Mouse (Mus musculus) layer of hippocampus, postnatal 36 days (tissue): ENCODE measurements around the gene Senp5. TPM values are rescaled to one million over a fixed set of nuclear protein-coding genes. Genes with fewer than 3 reads are reported as not detected.
"Not testable (repeated sequence)": the region's sequence is repeated elsewhere in the genome, so short reads cannot be mapped to it uniquely, and the experiment has no call there.

Experiments used
- DNase-seq, 2 experiments: peaks; one replicate each; pipeline ENCODE4 v3.0.0; 2022
- total RNA-seq, 2 experiments: library from RNA; stranded (reverse); gene quantifications; 2 replicates each; pipeline ENCODE4 v1.2.3; 2021

Gene Senp5
- total RNA-seq = 10 to 100 TPM; 37.2 to 38.6 TPM

DNA sequence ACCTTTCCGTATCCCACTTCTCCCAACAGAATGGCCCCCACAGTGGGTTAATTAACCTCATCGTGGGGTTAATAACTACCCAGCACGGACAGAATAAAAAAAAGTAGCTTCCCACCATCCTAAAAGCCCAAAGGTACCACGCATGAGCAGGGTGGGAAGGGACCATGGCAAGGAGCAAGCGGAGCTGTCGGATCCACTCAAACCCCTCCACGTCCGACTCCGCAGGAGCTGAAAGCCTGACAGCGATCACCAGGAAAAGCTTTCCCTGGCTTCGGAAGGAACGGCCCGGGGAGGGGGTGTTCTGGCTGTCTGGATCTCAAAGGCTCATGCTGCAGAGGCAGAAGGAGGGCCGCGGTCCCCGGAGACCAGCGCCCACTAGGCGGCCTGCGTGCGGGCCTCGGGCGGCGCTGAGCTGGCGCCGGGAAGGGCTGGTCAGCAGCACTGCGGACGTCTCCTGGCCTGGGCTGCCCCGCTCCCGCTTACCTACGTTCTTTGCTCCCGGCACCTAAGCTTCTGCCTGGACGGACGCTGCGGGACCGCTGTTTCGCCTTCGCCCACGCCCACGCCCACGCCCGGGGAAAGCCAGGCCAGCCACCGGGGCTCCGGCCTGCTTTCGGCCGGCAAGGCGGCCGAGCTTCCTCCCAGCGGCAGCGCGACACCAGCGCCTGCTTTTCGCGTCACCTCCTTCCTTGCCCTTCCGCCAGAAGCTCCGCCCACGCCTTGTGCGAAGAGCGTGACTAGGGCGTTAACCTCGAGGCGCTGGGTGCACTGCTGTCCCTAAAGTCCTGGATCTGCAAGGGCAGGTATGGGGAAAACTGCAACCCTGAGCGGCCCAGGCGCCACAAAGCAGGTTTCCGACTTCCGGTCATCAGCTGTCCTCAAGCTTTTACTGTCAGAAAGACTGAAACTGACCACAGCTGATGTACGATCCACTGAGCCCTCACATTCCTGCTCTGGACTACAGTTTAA, at the start of gene Senp5:
TSS of gene Senp5 (minus strand) at position 779 of the 969 bp plus-strand sequence.
- DNase-seq = peak; percentile 88 to 91

DNA sequence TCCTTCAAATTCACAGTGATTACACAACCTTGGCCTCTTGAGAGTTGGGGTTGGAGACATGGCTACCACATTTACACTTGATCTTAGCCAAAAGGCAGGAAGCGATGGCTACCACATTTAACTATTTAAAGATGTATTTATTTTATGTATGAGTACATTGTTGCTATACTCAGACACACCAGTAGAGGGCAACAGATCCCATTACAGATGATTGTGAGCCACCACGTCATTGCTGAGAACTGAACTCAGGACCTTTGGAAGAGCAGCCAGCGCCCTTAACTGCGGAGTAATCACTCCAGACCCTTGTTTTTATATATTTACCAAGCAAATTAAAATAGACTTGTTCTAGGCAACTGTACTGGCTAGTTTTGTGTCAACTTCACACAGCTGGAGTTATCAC, 39.3 kb upstream of the Senp5 start:
- no peak for DNase-seq

DNA sequence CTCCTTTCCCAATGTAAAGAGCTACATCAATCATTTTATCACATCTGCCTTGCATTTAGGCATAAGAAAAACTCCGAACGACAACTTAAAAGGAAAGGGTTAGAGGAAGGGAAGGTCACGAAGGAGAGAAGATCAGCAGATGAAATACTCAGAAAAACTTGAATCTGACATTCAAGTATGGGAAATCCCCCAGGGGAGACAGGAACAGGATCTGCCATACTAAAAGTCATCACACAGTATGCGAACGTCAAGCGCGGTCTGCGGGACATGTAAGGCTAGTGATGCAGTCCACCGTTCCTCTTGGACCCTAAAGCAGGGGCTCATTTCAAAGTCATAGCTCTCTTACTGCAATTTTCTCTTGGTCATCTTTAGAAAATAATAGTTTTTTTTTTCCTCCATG, 16.6 kb upstream of the Senp5 start:
- DNase-seq = no peak

DNA sequence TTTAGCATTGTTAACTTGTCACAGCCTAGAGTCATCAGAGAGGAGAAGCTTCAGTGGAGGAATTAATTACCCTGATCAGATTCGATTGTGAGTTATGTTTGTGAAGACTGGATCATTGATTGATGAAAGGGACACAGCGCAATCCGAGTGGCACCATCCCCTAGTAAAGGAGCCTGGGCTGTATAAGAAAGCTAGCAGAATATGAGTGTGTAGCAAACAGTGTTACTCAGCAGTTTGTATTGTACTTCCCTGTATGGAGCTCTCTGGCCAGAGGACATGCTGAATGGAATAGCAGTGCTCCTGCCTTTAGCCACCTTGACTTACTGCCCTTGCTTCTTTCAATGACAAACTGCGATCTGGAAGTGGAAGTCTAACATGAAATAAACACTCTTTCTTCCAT, 7.2 kb upstream of the Senp5 start:
- DNase-seq = no peak

DNA sequence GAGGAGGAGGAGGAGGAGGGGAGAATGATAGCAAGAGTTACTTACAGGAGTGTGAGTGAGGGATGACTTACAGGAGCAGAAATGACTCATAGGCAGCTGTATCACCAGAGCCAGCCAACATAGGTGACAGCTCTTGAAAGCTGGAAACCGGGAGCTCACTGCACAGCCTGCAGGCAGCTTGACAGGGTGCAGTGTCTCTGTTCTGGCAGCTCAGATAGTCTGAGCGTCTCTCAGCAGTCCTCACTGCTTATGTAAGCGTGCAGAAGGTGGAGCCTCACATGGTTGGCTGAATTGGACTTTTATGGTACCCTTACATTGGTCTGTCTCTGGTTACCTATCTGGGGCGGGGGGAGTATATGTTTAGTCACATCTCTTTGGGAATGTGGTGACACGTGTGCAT, 6.8 kb upstream of the Senp5 start:
- peak; percentile 40 to 43 for DNase-seq

DNA sequence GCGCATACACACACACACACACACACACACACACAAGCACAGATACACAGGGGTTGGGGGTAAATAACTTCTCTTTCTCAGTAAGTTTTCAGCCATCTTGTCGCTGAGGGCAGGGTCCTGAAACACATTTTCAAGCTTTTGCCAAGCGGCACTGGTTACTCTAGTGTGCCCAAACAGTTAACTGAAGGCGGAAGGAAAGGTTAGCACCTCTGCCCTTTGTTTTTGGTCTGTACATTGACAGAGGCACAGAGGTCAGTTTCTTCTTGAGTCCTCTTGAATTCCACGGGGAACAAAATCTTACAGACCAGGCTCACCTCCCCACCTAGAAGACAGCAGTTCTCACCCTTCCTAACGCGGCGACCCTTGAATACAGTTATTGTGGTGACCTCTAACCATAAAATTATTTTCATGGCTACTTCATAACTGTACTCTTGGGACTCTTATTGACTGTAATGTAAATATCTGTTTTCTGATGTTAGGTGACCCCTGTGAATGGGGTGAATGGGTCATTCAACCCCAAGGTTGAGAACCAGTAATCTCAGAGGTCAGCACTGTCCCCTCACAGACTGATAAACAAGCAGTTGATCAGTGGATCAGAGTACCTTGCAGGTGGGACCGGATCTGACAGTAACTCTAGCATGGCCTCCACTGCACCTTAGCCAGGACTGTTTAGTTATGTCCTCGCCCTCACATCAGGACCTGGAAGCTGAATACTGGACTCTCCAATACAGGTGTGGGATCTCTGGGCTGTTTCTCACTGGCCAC, 5.6 kb upstream of the Senp5 start:
- no peak for DNase-seq

DNA sequence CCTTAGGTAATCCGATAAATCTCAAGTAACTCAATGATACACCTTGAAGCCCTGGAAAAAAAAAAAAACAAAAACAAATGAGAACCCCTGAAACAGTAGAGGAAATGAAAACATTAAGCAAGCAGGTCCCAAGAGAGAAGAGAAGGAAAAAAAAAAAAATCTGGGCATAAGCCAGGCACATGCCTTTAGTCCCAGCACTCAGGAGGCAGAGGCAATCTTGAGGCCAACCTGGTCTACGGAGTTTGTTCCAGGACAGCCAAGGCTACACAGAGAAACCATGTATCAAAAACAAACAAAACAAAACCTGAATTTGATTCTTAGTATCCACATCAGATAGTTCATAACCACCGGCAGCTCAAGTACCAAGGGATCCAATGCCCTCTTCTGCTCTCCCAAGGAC, 1.6 kb upstream of the Senp5 start:
- DNase-seq = no peak

DNA sequence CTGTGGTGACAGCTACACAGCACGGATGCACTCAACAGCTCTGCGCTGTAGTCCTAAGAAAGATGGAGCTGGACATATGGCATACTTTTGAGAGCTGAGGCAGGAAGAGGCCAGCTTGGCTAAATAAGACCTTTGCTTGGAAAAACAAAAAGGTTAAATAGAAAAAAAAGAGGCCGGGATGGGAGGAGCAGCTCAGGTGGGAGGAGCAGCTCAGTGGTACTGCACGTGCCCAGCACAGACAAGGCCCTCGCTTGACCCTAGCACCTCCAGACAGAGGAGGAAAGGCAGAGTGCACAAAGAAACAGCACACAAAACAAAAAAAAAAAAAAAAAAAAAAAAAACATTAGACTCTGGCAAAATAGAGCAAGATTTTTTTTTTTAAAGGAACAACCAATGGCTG, 6.7 kb downstream of the Senp5 start:
- DNase-seq = no peak

DNA sequence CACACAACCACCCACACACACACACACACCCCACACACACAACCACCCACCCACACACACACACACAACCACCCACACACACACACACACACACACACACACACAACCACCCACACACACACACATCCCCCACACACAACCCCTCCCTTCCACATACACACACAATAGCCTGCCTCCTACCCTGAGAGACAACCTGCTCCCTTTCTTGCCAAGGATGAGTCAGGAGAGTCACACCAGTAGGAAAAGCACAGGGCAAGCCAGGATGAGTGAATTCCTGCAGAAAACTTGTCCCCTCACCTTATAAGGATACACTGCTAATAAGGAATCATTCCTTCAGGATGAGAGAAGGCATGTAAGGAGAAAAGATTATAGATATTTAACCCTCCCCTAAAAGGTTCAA, 9.1 kb downstream of the Senp5 start:
- no peak for DNase-seq

DNA sequence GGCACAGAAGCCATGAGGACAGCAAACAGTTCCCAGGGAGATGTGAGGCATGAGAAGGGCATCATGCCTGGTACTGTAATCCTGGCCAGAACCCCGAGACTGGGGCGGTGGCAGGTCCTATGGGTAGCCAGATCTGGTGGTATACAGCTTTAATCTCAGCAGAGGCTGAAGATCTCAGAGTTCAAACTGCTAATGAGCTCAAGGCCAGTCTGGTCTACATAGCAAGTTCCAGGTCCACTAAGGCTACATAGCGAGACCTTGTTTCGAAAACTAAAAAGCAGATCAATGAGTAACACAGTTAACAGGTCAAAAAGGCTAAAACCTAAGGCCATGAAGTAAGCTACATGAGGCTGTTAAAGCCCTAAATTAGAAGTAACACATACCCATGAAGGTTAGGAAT, 9.9 kb downstream of the Senp5 start:
- no peak for DNase-seq

DNA sequence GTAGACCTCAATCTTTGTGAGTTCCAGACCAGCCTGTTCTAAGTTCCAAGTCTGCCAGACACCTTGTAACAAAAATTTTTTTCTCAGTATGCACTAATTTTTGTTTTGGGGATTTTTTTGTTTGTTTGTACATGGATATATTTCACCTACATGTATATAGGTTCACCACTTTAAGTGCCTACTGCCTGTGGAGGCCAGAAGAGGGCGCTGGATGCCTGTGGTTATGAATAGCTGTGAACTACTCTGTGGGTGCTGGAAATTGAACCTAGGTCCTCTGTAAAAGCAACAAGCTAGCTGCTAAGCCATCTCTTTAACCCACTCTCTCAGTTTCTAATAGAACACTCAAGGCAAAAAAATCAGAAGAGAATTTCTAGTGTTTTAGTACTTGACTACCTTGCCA, 11.0 kb downstream of the Senp5 start:
- DNase-seq = no peak

DNA sequence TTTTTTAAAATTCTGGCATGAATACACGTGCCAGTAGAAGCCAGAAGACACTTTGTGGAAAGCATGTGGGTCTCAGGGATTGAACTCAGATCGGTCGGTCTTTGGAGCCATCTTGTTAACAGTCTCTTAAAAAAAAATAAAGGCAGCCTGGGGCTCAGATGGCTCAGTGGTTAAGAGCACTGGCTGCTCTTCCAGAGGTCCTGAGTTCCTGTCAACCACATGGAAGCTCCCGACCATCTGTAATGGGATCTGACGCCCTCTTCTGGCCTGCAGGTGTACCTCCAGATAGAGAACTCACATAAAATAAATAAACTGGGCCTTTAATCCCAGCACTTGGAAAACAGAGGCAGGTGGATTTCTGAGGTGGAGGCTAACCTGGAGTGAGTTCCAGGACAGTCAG, 22.1 kb downstream of the Senp5 start:
- no peak for DNase-seq

DNA sequence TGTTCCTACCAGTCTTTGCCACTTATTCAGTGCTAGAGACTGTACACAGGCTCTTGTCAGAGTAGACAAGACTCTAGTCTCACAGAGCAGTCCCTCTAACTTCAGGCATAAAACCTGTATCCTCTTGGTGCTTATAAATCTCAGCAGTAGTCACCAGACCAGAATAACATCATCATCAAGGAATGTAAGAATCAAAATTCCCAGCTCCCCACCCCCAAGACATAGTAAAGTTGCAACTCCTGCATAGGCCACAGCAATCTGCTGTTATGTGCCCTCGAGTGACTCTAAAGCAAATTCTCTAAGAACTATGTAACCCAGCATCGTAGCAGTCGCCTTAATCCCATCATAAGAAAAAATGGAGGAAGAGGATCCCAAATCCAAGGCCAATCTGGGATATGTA, 23.6 kb downstream of the Senp5 start:
- DNase-seq = no peak

DNA sequence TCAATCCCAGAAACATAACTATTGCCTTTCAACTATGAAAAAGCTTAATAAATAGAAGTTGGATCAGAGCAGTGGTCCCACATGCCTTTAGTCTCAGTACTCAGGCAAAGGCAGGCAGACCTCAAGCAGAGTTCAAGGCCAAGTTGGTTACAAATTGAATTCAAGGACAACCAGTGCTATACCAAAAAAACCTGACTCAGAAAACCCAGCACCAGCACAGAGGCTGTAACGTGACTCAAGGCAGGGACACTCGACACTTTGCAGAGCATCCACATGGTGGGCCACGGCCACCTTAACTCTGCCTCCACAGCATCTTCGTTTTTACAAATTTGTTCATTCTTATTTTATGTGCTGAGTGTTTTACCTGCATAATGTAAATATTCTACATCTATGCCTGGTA, 27.8 kb downstream of the Senp5 start:
- no peak for DNase-seq

DNA sequence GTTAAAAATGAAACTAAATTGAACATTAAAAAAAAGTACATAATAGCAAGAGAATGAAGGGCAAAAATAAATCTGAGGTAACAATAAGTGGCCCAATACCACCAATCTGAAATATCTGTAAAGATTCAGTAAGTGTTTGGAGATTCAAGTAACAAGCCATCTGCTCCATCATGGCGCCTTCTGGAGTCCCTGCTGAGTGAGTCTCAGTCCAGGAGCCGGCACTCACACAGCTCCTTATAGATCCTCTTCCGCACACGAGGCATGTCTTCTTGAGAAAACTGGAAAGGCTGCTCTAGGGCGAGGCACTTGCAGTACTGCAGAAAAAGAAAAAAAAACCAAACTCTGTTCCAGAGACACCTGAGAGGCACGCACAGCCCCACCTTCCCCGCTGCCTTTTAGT, 39.9 kb downstream of the Senp5 start:
- no peak for DNase-seq

DNA sequence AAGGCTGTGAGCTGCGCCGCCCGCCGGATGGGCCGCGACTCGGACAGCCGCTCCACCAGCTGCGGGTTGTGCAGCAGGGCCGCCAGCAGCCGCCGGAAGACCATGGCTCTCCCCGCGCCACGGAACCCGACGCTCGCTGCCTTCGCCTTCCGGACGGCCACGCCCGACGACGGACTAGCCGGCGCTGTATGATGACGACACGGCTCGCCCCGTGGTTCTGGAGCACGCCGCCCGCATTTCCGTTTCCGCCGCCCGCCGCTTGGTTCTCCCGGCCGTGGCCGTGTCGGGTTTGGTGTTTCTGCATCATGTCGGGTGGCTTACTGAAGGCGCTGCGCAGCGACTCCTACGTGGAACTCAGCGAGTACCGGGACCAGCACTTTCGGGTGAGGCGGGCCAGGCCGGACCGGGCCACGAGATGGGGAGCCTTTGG, 54.7 kb downstream of the Senp5 start, which contains the start of the genes 0610012G03Rik and Ncbp2:
TSS of gene 0610012G03Rik (minus strand) at position 150 of the 430 bp plus-strand sequence.
TSS of gene Ncbp2 (plus strand) at position 169 of the 430 bp plus-strand sequence.
- peak; percentile 96 for DNase-seq

DNA sequence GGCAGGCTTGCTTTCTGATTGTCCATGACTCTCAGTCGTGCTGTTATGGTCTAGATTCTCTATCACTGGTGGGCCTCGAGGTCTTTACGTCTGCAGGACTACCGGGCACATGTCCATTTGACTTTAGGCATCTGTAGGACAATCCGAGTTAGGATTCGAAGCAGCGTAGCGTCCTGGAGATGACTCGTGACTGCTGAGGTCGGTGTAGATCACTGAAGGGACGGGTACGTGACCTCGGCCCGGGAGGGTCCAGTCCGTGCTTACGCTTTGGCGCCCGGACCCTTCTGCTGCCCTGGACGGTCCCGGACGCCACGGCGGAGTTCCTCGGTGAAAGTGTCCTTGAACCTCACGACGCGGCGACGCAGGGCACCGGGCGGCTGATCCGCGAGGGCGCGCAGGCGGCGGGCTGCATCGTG, 55.2 kb downstream of the Senp5 start:
- no peak for DNase-seq

DNA sequence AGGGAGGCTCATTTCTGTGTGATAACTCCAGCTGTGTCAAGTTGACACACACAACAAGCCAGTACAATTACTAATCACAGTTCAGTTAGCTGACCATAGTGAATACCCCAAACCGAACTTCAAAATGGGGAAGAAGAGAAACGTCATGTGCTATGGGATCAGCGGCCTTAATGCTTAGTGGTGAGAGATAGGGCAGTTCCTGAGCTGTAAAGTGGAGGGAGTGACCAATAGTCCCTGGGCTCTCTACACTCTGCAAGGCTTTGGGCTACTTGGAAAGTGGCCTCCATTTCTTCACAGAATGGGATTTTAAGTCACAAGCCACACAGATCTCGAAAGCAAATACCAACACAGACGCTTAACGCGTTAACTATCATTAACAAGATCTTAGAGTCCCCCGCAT, 55.8 kb downstream of the Senp5 start:
- no peak for DNase-seq

DNA sequence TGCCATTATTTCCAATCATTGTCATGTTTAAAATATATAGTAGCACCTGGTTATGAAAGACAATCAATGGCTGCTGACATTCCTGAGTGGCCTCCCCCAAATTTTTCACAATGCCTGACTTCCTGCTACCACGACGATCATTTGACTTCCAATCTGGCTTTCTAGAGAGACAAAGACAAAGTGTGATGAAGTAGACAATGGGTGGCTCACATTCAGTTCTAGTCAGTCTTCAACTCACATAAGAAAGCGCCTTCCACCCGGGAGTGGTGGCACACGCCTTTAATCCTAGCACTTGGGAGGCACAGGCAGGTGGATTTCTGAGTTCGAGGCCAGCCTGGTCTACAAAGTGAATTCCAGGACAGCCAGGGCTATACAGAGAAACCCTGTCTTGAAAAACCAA, 57.1 kb downstream of the Senp5 start:
- not testable (repeated sequence) for DNase-seq

DNA sequence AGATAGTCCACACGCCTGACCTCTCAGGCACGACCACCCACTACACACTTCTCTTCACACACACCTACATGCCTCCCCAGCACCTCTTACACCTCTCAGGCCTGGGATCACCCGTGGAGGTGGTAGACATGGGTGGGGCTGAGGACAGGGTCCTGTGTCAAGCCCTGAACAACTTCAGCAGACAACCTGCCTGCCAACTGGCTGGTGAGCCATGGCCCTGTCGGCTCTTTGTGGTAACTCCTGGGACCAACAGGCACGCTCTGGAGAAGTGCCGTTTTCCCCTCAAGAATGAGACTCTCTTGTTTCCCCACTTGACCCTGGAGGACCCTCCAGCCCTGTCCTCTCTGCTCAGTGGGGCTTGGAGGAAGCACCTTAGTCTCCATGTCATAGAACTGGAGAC, 57.7 kb downstream of the Senp5 start:
- DNase-seq = no peak

DNA sequence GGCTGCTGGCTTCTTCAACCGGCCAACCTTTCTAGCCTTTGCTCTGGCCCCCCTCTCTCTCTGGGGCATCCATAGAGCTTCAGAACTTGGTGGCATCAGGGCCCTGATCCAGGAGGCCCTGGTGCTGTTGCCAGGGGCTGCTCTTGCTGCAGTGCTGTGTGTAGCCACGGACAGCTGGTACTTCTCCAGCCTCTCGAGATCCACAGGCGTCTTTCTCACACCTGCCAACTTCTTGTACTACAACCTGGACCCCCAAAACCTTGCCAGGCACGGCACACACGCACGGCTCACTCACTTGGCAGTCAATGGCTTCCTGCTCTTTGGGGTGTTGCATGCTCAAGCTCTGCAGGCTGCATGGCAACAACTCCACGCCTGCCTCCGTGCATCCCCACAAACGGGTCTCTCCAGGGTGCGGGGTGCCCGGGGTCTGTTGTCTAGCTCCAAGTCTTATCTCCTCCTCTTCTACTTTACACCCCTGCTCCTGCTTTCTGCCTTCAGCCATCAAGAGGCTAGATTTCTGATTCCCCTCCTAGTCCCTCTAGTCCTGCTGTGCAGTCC, 58.3 kb downstream of the Senp5 start:
- DNase-seq = no peak

DNA sequence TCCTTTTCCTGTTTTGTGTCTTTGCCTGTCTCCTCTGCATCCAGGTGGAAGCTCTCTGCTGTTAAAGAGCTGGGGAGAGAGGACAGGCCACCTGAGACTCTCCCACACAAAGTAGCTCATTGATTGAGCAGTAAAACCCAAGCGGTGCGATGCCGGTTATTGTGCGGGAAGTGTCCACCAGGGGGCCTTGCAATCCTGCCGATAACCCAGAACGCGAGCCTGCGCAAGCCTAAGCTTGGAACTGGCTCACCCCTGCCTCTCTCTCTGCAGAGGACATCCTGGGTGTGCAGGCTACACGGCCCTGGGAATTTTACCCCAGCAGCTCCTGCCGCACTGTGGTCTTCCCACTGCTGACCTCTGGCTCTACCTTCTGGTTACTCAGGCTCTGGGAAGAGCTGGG, 59.1 kb downstream of the Senp5 start:
- peak; percentile 77 to 83 for DNase-seq

DNA sequence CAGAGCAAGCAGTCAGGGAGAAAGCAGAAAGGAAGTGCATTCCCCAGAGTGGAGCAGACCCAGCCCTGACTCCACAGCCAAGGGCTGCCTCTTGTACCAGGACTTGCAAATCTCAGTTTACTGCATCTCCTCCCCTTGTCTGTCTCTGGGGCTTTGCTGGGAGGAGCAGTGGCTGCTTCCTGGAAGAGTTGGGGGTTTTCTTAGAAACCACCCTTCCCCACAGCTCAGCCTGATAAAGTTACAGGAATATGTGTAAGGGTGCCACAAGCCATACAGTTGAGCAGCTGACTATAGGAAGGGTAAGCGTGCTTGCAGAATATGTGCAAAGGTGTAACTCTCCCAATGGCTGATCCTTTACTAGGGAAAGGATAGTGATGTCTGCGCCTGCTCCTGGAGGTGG, 62.5 kb downstream of the Senp5 start:
- DNase-seq = no peak
